Mouse (Mus musculus): Measurements from ENCODE around the gene Tnk2.
"Not testable (repeated sequence)": the region's sequence is repeated elsewhere in the genome, so short reads cannot be mapped to it uniquely, and the experiment has no call there.

Tnk2 gene

GRCm38 (mm10) chr16:32635314-32635713 lies 8.4 kb upstream of the Tnk2 start:
- DNase-seq (ENCODE audit: extremely low read depth, insufficient read length, low spot score), result no peak

DNA sequence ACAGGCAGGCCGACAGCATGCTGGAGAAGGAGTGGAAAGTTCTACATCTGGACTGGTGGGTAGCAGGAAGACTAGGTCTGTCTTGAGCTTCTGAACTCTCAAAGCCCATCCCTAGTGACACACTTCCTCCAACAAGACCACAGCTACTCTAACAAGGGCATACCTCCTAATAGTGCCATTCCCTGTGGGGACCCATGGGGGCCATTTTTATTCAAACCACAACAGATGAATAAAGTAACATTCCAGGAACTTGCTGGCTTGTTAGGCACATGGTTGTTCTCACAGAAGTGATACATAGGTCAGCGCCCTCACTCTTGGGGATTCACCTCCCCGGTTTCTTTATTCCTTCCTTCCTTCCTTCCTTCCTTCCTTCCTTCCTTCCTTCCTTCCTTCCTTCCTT lies 7.3 kb upstream of the Tnk2 start:
- no peak for DNase-seq (ENCODE audit: extremely low read depth, insufficient read length, low spot score)

DNA sequence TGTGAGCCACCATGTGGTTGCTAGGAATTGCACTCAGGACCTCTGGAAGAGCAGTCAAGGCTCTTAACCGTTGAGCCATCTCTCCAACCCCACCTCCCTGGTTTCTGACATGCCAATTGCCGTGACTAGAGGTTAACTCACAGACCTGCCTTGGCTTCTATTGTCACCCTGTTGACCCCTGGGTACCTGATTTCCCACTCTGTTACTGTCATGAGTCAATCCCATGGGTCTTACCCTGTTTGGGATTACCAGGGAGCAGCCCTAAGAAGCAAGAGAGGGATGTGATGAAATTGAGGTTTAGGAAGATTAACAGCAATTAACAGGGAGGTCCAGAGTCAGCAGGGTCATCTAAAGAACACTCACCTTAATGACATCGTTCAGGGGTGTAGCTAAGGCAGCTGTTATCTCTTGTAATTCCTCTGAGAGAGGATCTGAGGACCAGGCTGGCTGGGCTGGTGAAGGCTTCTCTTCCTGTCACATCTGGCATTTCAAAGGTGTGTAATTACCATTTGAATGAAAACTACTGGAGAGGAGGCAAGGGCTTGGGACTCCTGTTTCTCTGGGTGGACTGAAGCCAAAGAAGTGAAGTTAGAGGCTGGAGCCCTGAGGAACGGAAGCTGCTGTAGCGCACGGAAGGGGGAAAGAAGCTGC lies 6.7 kb upstream of the Tnk2 start:
- DNase-seq (ENCODE audit: extremely low read depth, insufficient read length, low spot score), result no peak

DNA sequence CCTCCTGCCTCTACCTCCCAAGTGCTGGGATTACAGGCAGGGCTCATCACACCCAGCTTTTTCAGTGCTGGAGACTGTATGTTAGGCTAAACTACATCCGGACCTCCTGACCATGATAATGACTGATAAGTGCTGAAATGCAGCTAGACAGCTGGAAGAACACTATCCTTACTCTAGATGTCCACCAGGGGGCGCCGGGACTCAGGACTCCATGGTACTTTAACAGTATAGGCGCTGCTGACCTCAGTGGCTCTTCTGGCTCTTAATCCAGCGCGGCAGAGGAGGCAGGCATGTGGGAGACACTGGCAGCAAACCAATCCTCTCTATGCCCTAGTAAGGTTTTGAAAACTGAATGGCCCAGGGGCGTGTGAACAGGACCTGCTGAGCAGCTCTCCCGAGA lies 5.2 kb upstream of the Tnk2 start:
- DNase-seq (ENCODE audit: extremely low read depth, insufficient read length, low spot score), result peak; percentile 62

DNA sequence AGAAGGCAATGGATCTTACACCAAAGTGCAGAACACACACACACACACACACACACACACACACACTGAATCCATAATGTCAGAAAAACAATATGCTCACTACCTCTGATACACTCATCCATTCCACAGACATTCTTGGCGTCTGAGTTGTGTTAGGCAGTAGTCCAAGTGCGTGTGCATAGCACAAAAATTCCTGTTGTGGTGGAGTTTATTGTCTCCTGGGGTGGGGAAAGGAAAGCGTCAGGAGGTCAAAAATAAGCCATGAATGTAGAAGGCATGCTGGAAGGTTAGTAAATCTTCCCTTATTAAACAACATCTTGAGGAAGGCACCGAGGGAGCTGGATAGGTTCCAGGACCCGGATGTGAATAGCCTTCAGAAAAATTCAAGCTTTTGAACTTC lies 3.6 kb upstream of the Tnk2 start:
- peak; percentile 70 for DNase-seq (ENCODE audit: extremely low read depth, insufficient read length, low spot score)

- not testable (repeated sequence) for DNase-seq (ENCODE audit: extremely low read depth, insufficient read length, low spot score)
These were observed 3.0 kb upstream of the Tnk2 start for GRCm38 (mm10) chr16:32640683-32641082.

- DNase-seq (ENCODE audit: extremely low read depth, insufficient read length, low spot score), result no peak
These were observed 2.0 kb upstream of the Tnk2 start for GRCm38 (mm10) chr16:32641440-32642219.

DNA sequence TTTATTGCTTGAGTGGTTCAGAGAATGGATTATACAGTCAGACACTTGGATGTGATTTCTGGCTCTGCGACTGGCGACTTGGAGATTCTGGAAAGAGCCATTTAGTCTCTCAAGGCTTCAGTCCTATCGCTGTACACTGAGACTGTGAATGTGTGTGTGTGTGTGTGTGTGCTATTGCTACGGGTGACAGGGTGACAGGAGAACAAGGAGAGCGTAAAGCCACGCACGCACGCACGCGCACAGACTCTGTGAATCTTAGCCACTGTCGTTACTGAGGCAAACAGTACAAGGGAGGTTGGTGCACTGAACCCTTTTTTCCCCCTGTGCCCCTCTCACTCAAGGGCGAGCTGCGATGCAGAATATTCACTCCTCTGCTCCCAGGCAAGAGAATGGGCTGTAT lies 1.4 kb upstream of the Tnk2 start:
- no peak for DNase-seq (ENCODE audit: extremely low read depth, insufficient read length, low spot score)

- DNase-seq (ENCODE audit: extremely low read depth, insufficient read length, low spot score), result peak; percentile 66
These were observed 561 bp downstream of the Tnk2 start for GRCm38 (mm10) chr16:32644069-32644800.

- no peak for DNase-seq (ENCODE audit: extremely low read depth, insufficient read length, low spot score)
These were observed 1.1 kb downstream of the Tnk2 start for GRCm38 (mm10) chr16:32644801-32645170.

DNA sequence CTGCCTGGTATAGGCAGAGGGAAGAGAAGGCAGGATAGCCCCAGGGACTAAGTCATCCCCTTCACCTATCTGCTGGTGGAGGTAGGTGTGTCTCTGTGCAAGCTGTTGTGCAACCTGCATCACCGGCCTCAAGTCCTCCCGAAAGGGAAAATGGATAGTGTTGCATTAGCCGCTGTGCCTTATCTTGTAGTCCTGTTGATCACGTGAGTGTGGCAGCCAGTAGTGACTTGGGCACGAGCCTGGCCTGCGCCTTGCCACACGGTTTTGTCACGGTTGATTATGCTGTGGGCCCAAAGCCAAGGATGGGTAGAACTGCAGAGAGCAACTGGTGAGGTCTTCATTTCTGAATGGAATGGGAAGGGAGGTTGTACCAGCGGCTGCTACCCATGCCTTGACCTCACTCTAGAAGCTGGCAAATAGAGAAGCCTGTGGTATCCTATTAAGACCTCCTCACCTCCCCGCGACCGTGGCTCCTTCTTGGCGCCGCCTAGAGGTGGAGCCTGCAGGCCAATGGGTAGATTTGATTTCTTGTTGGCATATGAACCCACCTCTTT lies 1.8 kb downstream of the Tnk2 start:
- DNase-seq (ENCODE audit: extremely low read depth, insufficient read length, low spot score), result peak; percentile 81

- peak; percentile 69 for DNase-seq (ENCODE audit: extremely low read depth, insufficient read length, low spot score)
These were observed 2.3 kb downstream of the Tnk2 start for GRCm38 (mm10) chr16:32646014-32646413.

DNA sequence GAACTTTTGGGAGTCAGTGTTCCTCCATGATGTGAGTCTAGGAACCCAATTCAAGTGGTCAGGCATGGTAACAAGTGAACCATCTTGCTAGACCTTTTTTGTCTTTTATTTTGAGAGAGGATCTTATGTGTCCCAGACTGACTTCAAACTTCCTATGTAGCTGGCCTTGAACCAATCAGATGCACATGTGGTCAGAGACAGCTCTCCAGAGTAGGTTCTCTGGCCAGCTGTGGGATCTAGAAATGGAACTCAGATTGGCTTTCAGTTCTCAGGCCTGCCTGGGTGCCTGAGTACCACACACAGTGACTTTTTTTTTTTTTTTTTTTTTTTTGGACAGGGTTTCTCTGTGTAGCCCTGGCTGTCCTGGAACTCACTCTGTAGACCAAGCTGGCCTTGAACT lies 4.0 kb downstream of the Tnk2 start:
- no peak for DNase-seq (ENCODE audit: extremely low read depth, insufficient read length, low spot score)

- no peak for DNase-seq (ENCODE audit: extremely low read depth, insufficient read length, low spot score)
These were observed 6.8 kb downstream of the Tnk2 start for GRCm38 (mm10) chr16:32650461-32650860.

- DNase-seq (ENCODE audit: extremely low read depth, insufficient read length, low spot score), result no peak
These were observed 7.4 kb downstream of the Tnk2 start for GRCm38 (mm10) chr16:32650974-32651618.

DNA sequence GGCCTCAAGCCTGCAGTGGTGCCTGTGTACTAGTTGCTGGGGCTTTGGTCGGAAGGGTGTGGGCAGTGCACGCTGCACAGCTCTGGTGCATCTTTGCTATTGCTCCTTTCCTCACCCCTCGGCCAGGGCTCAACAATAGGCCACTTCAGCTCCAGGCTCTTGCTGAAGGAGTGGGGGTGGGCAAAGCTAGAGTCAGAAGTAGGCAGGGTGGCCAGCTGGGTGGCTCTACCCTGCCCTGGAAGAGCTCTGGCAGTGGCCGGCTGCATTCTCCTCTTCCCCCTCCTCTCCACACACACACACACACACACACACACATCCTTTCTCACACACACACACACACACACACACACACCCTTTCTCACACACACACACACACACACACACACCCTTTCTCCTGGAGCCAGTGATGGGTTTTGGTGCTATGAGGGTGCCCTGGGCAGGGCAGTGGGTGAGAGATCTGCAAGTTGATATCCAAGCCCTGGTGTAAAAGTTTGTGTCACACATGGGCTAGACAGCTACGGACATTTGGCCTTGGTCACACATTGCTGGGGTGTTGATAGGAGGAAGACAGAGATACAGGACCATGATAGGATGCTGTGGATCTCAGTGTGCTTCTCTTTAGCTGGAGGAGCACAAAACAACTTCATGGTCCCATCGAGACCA lies 10.5 kb downstream of the Tnk2 start:
- no peak for DNase-seq (ENCODE audit: extremely low read depth, insufficient read length, low spot score)

DNA sequence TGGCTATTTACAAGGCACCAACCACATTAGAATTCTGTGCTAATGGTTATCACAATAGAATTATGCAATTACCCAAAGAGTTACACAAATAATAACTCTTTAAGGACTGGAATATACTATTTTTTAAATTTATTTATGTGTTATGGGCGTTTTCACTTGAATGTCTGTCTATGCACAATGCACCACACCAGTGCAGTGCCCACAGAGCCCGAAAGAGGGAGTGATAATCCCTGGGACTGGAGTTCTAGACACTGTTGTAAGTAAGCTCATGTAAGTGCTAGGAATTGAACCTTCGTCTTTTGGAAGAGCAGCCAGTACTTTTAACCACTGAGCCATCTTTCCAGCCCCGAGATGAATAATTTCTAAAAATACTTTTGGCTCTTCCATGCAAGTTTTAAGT lies 11.9 kb downstream of the Tnk2 start:
- DNase-seq (ENCODE audit: extremely low read depth, insufficient read length, low spot score), result no peak

DNA sequence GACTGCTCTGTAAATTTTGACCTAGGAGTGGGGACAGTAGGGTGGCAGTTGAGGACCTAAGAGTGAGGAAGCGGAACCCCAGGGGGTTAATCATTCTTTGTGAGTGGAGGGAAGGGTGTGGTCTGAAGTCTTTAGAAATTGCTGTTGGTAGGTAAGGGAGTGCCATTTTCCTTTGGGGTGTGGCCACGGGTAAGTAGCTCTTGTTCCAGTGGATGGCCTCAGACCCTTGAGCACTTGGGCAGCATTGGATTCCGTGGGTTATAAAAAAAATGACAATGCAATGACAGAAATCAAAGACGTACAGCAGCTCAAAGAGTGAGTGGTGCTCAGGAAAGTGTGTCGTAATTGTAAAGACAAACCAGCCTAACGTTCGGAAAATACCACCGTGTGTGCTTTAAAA lies 12.6 kb downstream of the Tnk2 start:
- DNase-seq (ENCODE audit: extremely low read depth, insufficient read length, low spot score), result no peak

DNA sequence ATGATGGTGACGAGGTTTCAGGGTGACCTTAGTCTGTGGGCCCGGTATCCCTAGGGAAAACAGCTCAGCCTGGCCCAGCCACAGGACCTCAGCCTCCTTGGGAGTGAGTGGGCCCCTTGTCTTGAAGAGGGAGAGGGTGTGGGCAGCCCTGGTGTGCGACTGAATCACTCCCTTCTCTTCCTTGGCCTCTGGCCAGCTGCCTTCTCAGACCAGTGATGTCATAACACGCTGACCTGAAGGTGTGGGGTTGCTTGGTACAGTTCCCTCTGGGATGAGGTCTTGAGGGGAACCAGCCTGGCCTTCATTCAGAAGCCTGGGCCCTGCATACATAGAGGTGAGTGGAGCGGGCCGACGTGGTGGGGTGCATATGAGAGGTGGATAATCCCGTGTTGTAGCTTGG lies 13.1 kb downstream of the Tnk2 start:
- DNase-seq (ENCODE audit: extremely low read depth, insufficient read length, low spot score), result peak; percentile 83

DNA sequence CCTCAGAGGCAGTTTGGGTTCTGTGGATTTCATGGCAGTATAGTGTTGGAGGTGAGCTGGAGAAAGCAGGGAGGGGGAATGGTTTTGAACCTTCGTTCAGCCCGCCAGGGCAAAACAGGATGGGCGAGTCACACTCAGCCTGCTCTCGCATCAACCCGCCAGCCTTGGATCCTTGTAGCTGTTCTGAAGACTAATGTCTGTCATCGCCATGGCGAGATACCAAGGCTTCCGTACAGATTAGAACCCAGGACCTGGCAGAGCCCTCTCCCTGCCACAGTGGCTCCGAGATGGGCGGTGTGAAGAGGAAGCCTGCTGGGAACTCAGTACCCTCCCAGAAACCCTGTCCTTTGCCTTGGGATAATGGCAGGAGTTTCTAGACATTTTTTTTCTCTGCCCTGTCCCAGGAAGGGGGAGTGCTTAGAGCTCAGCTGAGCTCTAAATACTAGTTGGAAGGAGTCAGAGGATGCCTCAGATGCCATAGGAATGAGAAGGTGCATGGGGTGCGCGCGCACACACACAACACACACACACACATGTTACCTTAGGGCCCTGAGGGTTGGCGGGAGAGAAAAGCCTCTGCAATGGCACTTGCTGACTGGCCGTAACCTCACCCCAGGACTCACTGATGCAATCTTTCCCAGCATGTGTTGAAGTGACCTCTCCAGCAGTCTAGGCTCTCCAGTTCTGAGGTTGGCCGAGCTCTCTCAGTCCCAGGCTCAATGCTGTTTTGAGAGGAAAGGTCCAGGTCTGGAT lies 14.0 kb downstream of the Tnk2 start:
- DNase-seq (ENCODE audit: extremely low read depth, insufficient read length, low spot score), result peak; percentile 82
